Mouse (Mus musculus) small intestine, adult 2 months (tissue): ENCODE data around the gene Stx4a. TPM values are rescaled to one million over a fixed set of nuclear protein-coding genes. Genes with fewer than 3 reads are reported as not detected.

Experiments used
- H3K27ac ChIP-seq: fragments of 200-500 bp; 2 replicates; pipeline ENCODE4 v1.5.1; 2012; ENCODE audit warnings: low read depth, low read length, control low read depth, inconsistent platforms; ENCODE audit not compliant: insufficient read depth
- H3K27me3 ChIP-seq: fragments of 200-500 bp; 2 replicates; pipeline ENCODE4 v1.6.1; 2012; ENCODE audit warnings: mild to moderate bottlenecking, moderate library complexity, low read length, inconsistent platforms; ENCODE audit not compliant: control insufficient read depth, insufficient read depth
- H3K36me3 ChIP-seq: fragments of 200-500 bp; 2 replicates; pipeline ENCODE4 v1.6.1; 2012; ENCODE audit warnings: mild to moderate bottlenecking, low read length, control low read depth, inconsistent platforms; ENCODE audit not compliant: control insufficient read depth, insufficient read depth
- H3K4me1 ChIP-seq: fragments of 200-500 bp; 2 replicates; pipeline ENCODE4 v1.6.1; 2012; ENCODE audit warnings: low read length, inconsistent platforms, mixed read lengths; ENCODE audit not compliant: control insufficient read depth, insufficient read depth, insufficient read length
- H3K4me3 ChIP-seq: fragments of 200-500 bp; 2 replicates; pipeline ENCODE4 v1.5.1; 2012; ENCODE audit warnings: low read depth, mild to moderate bottlenecking, control low read depth, inconsistent platforms, low read length, moderate library complexity
- CTCF ChIP-seq: fragments of 200-500 bp; IDR thresholded peaks from 2 replicates; pipeline ENCODE4 v1.5.1; 2012; ENCODE audit warnings: low read depth, mild to moderate bottlenecking, control low read depth, inconsistent platforms, low read length, moderate library complexity, mixed read lengths; ENCODE audit not compliant: insufficient replicate concordance, insufficient read length; ENCODE audit errors: extremely low read depth
- POLR2A ChIP-seq: fragments of 200-500 bp; IDR thresholded peaks from 2 replicates; pipeline ENCODE4 v1.6.1; 2012; ENCODE audit warnings: low read depth, mild to moderate bottlenecking, control low read depth, inconsistent platforms, low read length, moderate library complexity
- whole genome bisulfite sequencing: fragments of 180-500 bp; shearing (Covaris S2); methylation state at CpG from one replicate; pipeline ENCODE4 v1.1.7; 2018; 5-methylcytosine and 5-hydroxymethylcytosine counted together
- polyA plus RNA-seq: library from polyadenylated mRNA; depleted of rRNA; stranded (reverse); fragments of >200 nt; gene quantifications from 2 replicates; pipeline ENCODE4 v1.2.3, GENCODE M21; 2012

The Stx4a gene
- polyA plus RNA-seq, 1 experiment = 68.2 TPM

DNA sequence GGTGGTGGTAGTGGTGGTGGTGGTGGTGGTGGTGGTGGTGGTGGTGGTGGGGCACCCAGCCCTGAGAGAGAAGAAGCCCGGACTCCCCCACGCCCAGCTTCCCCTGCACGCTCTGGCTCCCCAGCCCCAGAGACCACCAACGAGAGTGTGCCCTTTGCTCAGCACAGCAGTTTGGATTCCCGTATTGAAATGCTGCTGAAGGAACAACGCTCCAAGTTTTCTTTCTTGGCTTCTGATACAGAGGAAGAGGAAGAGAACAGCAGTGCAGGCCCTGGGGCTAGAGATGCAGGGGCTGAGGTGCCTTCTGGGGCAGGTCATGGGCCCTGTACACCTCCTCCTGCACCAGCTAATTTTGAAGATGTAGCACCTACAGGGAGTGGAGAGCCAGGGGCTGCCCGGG lies 38.8 kb upstream of the Stx4a start, which contains the start of gene Gm49388:
TSS of gene Gm49388 (plus strand) at position 301 of the 400 bp plus-strand sequence.
- no peaks in the 10 kb centered on the region for H3K27me3 ChIP-seq
- no peak within 1 kb of the TSS for H3K27ac ChIP-seq
- WGBS = 95% methylated on average over 7 of the region's 7 CpGs
- H3K36me3 ChIP-seq = peaks cover 80% of the 10 kb centered on the region
- H3K4me1 ChIP-seq = no peaks in the 10 kb centered on the region
- TF ChIP-seq CTCF (no peak), POLR2A (no peak)
- H3K4me3 ChIP-seq = no peak within 1 kb of the TSS

DNA sequence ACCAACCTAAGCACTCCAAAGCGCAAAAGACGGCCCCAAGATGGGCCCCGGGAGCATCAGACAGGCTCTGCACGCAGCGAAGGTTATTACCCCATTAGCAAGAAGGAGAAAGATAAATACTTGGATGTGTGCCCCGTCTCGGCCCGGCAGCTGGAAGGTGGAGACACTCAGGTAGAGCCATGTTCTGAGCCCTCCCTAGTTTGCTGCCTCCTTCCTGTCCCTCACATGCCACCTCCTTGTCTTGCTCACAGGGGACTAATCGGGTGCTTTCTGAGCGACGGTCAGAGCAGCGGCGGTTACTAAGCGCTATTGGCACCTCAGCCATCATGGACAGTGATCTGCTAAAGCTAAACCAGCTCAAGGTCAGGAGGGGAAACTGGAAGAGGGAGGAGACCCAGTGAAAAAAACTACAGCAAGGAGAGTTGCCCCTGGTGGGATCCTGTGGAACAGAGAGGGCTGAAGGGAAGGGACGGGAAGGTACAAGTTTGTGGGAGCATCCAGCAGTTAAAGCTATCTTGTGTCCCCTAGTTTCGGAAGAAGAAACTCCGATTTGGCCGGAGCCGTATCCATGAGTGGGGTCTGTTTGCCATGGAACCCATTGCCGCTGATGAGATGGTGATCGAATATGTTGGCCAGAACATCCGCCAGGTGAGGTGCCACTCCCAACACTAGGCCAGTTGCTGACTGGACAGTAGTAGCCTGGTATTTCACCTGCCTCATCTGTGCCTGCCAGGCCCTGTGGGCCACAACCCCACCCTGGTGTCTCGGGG lies 26.8 kb upstream of the Stx4a start:
- no peak overlapping the region for H3K27ac ChIP-seq
- WGBS = 70% methylated on average over 23 of the region's 23 CpGs
- TF ChIP-seq POLR2A = no peak
- no peak for TF ChIP-seq CTCF
- H3K27me3 ChIP-seq = no peaks in the 10 kb centered on the region
- peaks cover 7% of the 10 kb centered on the region; the same call in 1 of the 2 replicates for H3K4me1 ChIP-seq
- peaks cover 57% of the 10 kb centered on the region for H3K36me3 ChIP-seq
- no peak overlapping the region for H3K4me3 ChIP-seq

DNA sequence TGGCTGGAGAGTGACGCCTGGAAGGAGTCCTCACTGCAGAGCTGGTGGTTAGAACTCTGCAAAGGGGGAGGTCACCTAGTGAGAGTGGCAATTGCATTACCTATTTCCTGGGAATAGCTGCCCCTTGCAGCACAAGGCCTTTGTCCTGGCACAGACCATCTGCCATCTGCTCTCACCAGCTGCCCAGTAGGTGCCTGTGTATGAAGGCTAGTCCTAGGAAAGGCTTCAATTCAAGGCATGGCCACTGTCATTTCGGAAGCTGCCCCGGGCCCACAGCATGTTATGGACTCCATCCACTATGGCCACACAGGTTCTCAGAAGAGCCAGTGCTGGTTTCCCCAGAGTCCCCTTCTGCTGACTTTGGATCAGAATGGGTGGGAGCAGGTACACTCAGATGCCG lies 25.5 kb upstream of the Stx4a start:
- 81% methylated on average over 4 of the region's 4 CpGs for WGBS

DNA sequence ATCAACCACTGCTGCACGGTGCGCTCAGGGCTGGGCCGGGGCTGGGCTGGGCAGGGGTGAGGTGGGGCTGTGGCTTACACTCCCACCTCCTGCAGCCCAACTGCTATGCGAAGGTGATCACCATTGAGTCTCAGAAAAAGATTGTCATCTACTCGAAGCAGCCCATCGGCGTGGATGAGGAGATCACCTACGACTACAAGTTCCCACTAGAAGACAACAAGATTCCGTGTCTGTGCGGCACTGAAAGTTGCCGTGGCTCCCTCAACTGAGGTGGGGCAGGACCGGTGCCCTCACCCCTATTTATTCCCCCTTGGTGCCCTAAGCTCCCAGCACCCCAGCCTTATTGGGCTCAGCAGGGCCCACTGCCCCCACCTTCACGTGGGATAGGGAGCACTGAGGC lies 24.9 kb upstream of the Stx4a start:
- no peak overlapping the region for H3K4me3 ChIP-seq
- 90% methylated on average over 13 of the region's 13 CpGs for WGBS
- TF ChIP-seq CTCF (no peak), POLR2A (no peak)
- peaks cover 7% of the 10 kb centered on the region; the same call in 1 of the 2 replicates for H3K4me1 ChIP-seq
- no peaks in the 10 kb centered on the region for H3K27me3 ChIP-seq
- peaks cover 51% of the 10 kb centered on the region for H3K36me3 ChIP-seq
- H3K27ac ChIP-seq = no peak overlapping the region

More for the DNA sequence above, 25.5 kb upstream of the Stx4a start:
- H3K4me3 ChIP-seq = no peak overlapping the region
- H3K4me1 ChIP-seq = peaks cover 7% of the 10 kb centered on the region; the same call in 1 of the 2 replicates
- H3K27ac ChIP-seq = no peak overlapping the region
- TF ChIP-seq CTCF (no peak), POLR2A (no peak)
- no peaks in the 10 kb centered on the region for H3K27me3 ChIP-seq
- peaks cover 55% of the 10 kb centered on the region for H3K36me3 ChIP-seq

DNA sequence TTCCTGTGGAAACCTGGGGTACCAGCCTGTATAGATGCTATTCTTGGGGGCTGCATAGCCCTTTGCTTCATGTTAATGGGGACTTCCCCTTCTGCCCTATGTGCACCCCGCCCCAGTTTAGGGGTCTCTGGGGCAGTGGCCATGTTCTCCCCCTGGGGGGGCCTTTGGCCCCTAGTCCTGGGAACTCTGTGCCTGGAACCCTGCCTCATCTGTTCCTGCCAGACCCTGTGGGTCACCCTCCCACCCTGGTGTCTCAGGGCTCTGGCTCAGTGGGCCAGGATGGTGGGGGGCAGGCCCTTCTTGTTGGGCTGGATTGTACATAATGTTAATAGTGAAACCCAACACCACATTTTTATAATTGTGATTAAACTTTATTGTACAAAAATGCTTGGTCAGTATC lies 24.4 kb upstream of the Stx4a start:
- Histone ChIP-seq H3K27me3 (no peaks in the 10 kb centered on the region), H3K36me3 (peaks cover 51% of the 10 kb centered on the region), H3K4me3 (no peak overlapping the region), H3K27ac (no peak overlapping the region), H3K4me1 (peaks cover 12% of the 10 kb centered on the region; the same call in 1 of the 2 replicates)
- WGBS = 92% methylated on average over 1 of the region's 1 CpGs
- TF ChIP-seq POLR2A (no peak), CTCF (no peak)

DNA sequence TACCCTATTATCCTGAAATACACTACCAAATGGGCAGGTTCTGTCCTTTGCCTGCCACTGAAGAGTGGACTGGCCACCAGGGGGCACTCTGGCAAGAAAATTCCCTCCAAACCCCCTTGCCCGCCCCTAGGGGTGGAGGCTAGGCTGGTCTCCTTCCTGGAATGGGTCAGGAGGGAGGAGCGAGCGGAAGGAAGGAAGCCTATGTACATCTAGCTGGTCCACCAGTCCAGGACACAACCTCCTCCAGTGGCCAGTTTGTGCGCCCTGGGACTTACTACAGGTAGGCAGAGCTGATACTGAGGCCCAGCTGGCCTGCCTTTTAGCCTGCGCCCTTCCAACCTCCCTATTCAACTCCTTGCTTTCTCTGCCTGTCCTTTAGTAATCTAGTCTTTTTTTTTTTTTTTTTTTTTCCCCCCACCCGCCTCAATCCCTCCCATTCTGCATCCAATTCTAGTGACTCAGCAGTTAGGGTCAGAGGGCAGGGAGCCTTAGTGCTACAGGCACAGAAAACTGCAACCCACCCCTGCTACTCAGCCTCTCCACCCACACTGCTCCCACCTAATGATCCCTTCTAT lies 23.6 kb upstream of the Stx4a start, which contains the start of gene Hsd3b7:
TSS of gene Hsd3b7 (plus strand) at position 170 of the 575 bp plus-strand sequence.
- Histone ChIP-seq H3K27ac (peak within 1 kb of the TSS; percentile 3), H3K36me3 (peaks cover 44% of the 10 kb centered on the region), H3K4me3 (peak within 1 kb of the TSS; percentile 53), H3K27me3 (no peaks in the 10 kb centered on the region), H3K4me1 (peaks cover 18% of the 10 kb centered on the region; the same call in 1 of the 2 replicates)
- TF ChIP-seq POLR2A = peak; percentile 60
- TF ChIP-seq CTCF = peak; percentile 99
- 4% methylated on average over 6 of the region's 6 CpGs for WGBS
